Mouse (Mus musculus) left cerebral cortex, postnatal 36 days (tissue): ENCODE measurements at regions not wholly inside any gene's neighbourhood (a gene's known extent, or its start where the extent isn't known, plus 50 kb on each side); places are given as distances from the start of the nearest gene placed in this dataset.

Experiments
- DNase-seq, 2 experiments: peaks; one replicate each; pipeline ENCODE4 v3.0.0; 2021 to 2022; ENCODE audit warnings: low spot score in 2 of 2, mixed read lengths in 1 of 2
- intact Hi-C: fragments of 180-260 bp; cut with DNase I; formaldehyde crosslinking; loops from one replicate; pipeline ENCODE4 v1.15.1; 2025

GRCm38 (mm10) chr5:47479908-47480307, 503.0 kb upstream of the Slit2 start:
- intact Hi-C loops = no loop called here
- DNase-seq = no peak

DNA sequence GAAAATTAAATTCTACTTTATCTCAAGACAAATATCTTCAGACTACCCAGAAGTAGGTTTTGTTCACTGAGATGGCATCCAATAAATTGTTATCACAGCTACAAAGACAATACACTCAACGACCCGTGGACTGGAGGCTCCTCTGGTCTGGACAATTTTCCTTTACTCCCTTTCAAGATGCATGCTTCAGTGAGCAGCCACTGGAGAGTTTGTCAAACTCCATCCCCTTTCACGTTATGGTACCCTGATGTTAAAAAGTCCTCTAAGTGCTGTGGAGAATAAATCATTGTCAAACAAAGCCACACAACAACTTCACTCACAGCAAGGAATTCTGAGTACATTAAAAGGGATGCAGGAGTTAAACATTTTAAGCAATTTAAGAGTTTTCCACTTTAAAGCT, 486.7 kb upstream of the Slit2 start:
- intact Hi-C loops = no loop called here
- no peak for DNase-seq

DNA sequence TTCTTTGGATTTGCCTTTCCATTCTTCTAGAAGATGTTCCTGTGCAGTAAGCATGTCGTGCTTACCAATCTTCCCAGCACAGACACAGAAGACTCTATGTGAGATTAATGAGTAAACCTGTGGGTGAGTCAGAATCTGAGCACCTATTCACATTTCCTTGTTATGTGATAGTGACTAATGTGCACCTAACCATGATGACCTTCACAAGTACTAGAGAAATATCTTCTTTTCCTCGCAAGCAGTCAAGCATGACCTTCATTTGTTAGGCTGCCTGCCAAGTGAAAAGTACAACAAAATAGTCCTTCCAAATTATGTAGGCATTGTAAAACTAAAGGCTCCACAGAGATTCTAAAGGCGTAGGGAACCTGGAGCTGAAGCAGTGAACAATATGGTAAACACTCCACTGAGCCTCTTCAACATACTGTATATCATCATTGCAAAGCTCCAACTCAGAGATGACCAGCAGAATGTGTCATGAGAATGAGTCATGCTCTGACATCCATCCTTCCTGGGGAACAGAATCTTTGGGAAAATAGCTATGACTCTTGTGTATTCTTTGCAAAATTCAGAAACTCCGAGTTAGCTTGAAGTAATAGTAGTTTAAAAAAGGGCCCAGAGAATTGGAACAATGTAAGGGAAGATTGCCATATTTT, 480.0 kb upstream of the Slit2 start:
- intact Hi-C loops = no loop called here
- no peak for DNase-seq

DNA sequence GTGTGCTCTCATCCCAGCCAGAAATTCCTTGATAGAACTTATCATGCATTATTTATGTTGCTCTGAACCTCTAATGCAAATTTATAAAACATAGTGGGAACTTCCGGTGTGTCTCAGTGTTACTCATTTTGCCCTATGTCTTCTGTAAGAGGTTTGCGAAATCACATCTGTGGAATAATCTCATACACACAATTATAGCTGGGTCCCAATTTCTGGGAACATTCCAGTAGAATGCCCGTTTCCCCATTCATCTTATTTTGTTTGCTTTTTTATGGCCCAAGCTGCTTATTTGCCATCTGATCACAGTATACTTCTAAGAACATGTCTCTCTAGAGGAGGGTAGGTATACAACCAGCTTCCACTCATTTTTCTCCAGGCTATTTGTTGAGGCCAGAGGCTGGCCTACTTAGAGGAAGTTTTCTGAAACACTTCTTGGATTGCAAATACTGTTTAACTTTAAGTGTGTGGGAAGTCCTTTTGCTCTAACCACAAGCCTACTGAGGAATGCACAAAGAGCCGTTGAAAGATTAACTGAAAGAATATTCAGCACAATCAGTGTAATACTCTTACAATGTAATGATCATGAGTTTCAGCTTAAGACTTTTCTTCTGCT, 474.1 kb upstream of the Slit2 start:
- intact Hi-C loops = no loop called here
- no peak for DNase-seq

- no peak for DNase-seq
These were observed 460.6 kb upstream of the Slit2 start for GRCm38 (mm10) chr5:47522161-47522942.

GRCm38 (mm10) chr5:47528671-47529070, 454.3 kb upstream of the Slit2 start:
- DNase-seq = no peak

More at GRCm38 (mm10) chr5:47522161-47522942, 460.6 kb upstream of the Slit2 start:
- intact Hi-C loops = no loop called here

DNA sequence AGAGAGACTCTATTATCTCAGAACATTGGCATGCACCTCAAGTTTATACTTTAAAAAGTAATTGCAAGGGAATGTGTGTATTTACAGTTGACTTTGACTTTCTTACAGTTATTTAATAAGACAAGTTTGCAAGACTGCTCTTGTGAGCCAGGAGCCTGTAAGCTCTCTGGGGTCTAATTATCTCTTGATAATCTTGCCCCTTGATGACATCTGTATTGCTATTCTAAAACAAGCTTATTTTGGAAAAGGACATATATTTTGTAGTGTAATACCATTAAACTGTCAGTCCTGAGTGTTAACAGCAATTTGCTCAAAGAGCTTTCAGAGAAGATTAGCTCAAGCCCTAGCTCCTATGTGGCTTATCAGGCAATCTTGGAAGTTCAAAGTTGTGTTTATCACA, 445.4 kb upstream of the Slit2 start:
- DNase-seq = no peak
- intact Hi-C loops = no loop called here

More at GRCm38 (mm10) chr5:47528671-47529070, 454.3 kb upstream of the Slit2 start:
- intact Hi-C loops = no loop called here

- no peak for DNase-seq
- intact Hi-C loops = no loop called here
These were observed 440.7 kb upstream of the Slit2 start for GRCm38 (mm10) chr5:47542248-47542647.

- DNase-seq = no peak
- intact Hi-C loops = no loop called here
These were observed 426.2 kb upstream of the Slit2 start for GRCm38 (mm10) chr5:47556717-47557116.

- intact Hi-C loops = no loop called here
- no peak for DNase-seq
These were observed 425.7 kb upstream of the Slit2 start for GRCm38 (mm10) chr5:47557152-47557800.
